Mouse (Mus musculus): Measurements from ENCODE around the gene Plekha5. TPM values are rescaled to one million over a fixed set of nuclear protein-coding genes. Genes with fewer than 3 reads are reported as not detected.
"Not testable (repeated sequence)": the region's sequence is repeated elsewhere in the genome, so short reads cannot be mapped to it uniquely, and the experiment has no call there.

Gene Plekha5
- total and polyA plus RNA-seq, 2 experiments from 2014 or later: 24.2 to 28.8 TPM

DNA sequence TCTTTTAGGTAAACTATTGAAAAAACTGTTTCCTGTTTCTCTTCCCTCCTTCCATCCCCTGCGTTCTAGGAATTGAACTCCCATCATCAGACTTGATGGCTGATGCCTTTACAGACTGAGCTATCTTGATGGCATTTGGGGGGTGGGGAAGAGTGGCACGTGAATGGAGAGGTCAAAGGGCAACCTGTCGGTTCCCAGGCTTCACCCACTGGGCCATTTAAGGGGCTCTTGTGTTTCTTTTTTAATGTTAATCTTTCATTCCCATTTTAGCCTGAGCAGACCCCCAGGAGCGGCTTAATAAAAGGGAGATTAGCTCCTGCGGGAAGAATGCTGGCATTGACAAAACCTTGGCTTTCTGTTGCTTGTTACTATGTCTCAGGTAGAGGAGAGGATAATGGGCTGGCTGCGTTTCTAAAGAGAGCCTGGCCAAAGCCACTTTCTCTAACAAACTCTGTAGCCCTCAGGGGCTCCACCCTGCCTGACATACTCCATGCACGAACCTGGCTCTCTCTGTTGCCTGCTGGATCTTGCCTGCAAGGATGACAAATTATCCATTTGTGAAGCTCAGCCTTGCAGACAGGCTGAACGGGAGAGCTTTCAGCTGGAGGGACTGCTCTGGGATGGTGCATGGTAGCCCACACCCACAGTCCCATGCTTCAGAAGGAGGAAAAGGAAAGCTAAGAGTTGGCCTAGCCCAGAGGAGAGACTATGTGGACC lies 179.5 kb downstream of the Plekha5 start:
- Histone ChIP-seq H3K9ac (replicated peaks; ENCODE audit: low read length, poor library complexity, severe bottlenecking) (no peak overlapping the region), H3K9me3 (ENCODE audit: low read length) (no peaks in the 10 kb centered on the region), H3K4me3 (ENCODE audit: low read depth, low read length) (no peak overlapping the region), H3K27me3 (ENCODE audit: insufficient read depth, low read length) (no peaks in the 10 kb centered on the region), H3K27ac (ENCODE audit: low read depth, low read length) (peak overlapping the region; percentile 38), H3K4me1 (ENCODE audit: insufficient read depth, low read length) (no peaks in the 10 kb centered on the region), H3K36me3 (ENCODE audit: insufficient read depth, low read length) (no peaks in the 10 kb centered on the region), H3K4me2 (ENCODE audit: low read depth, low read length, poor library complexity, severe bottlenecking) (no peak overlapping the region)
- 8% methylated on average over 8 of the region's 8 CpGs for WGBS
- no peak for DNase-seq (ENCODE audit: low spot score)
- 0 out of 2 replicates have a peak, but pooled peaks have one; percentile 22 for ATAC-seq (ENCODE audit: low FRiP score)
- TF ChIP-seq CTCF (IDR thresholded peaks at IDR 0.05): no peak

DNA sequence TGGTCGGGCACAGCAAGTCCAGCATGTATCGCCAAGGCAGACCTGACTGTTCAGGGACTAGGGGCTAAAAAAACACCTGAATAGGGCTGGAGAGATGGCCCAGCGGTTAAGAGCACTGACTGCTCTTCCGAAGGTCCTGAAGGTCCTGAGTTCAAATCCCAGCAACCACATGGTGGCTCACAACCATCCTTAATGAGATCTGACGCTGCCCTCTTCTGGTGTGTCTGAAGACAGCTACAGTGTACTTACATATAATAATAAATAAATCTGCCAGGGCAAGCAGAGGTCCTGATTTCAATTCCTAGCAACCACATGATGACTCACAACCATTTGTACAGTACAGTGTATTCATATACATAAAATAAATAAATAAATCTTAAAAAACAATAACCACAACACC lies 181.3 kb downstream of the Plekha5 start:
- not testable (repeated sequence) for H3K27me3 ChIP-seq (ENCODE audit: insufficient read depth, low read length); H3K4me1 ChIP-seq (ENCODE audit: insufficient read depth, low read length); H3K4me2 ChIP-seq (ENCODE audit: low read depth, low read length, poor library complexity, severe bottlenecking); H3K36me3 ChIP-seq (ENCODE audit: insufficient read depth, low read length); H3K9ac ChIP-seq (replicated peaks; ENCODE audit: low read length, poor library complexity, severe bottlenecking); H3K27ac ChIP-seq (ENCODE audit: low read depth, low read length); DNase-seq (ENCODE audit: low spot score); ATAC-seq (ENCODE audit: low FRiP score); H3K4me3 ChIP-seq (ENCODE audit: low read depth, low read length); H3K9me3 ChIP-seq (ENCODE audit: low read length)
- WGBS: 69% methylated on average over 5 of the region's 5 CpGs
- TF ChIP-seq CTCF (IDR thresholded peaks at IDR 0.05): peak; percentile 34

DNA sequence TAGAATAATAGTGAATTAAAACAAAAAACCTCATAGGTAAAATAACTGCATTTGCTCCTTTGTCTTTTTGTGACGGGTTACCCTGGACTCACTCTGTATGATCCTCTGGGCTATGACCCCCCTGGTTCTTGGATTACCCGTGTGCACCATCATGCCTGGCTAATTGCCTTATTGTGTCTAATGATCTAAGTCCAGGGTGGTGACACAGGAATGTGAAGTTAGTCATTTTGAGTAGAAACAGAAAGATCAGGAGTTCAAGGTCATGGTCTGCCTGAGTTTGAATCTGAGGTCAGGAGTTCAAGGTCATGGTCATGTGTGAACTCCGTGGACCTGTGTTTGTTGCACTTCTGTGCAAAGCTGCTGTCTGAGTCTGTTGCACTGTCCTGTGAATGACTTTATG lies 181.9 kb downstream of the Plekha5 start:
- Histone ChIP-seq H3K4me3 (ENCODE audit: low read depth, low read length) (no peak overlapping the region), H3K4me1 (ENCODE audit: insufficient read depth, low read length) (no peaks in the 10 kb centered on the region), H3K27me3 (ENCODE audit: insufficient read depth, low read length) (no peaks in the 10 kb centered on the region), H3K9ac (replicated peaks; ENCODE audit: low read length, poor library complexity, severe bottlenecking) (no peak overlapping the region), H3K9me3 (ENCODE audit: low read length) (no peaks in the 10 kb centered on the region), H3K36me3 (ENCODE audit: insufficient read depth, low read length) (no peaks in the 10 kb centered on the region), H3K27ac (ENCODE audit: low read depth, low read length) (no peak overlapping the region), H3K4me2 (ENCODE audit: low read depth, low read length, poor library complexity, severe bottlenecking) (no peak overlapping the region)
- TF ChIP-seq CTCF (IDR thresholded peaks at IDR 0.05): no peak
- ATAC-seq (ENCODE audit: low FRiP score) (no peak), DNase-seq (ENCODE audit: low spot score) (no peak)
- WGBS: 68% methylated on average over 3 of the region's 3 CpGs

DNA sequence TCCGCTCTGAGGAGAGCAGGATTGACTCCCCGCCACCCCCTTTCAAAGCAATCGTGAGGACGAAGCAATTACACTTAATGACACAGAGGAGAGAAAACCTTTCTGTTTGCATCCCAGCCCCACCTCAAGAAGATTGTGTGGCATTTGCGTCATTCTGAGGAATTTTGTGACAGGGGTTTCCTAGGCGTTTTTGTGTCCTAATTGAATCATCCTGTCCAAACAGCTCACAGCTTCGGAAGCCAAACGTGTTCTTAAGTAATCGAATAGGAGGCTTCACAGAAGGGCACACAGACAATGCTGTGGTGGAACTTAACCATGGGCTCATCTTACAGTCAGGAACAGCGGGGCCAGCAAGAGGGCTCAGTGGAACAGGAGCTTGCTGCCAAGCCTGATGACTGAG lies 182.7 kb downstream of the Plekha5 start:
- 49% methylated on average over 10 of the region's 10 CpGs for WGBS
- Histone ChIP-seq H3K4me2 (ENCODE audit: low read depth, low read length, poor library complexity, severe bottlenecking) (no peak overlapping the region), H3K4me1 (ENCODE audit: insufficient read depth, low read length) (no peaks in the 10 kb centered on the region), H3K9ac (replicated peaks; ENCODE audit: low read length, poor library complexity, severe bottlenecking) (no peak overlapping the region), H3K36me3 (ENCODE audit: insufficient read depth, low read length) (no peaks in the 10 kb centered on the region), H3K27me3 (ENCODE audit: insufficient read depth, low read length) (no peaks in the 10 kb centered on the region), H3K27ac (ENCODE audit: low read depth, low read length) (no peak overlapping the region), H3K4me3 (ENCODE audit: low read depth, low read length) (no peak overlapping the region), H3K9me3 (ENCODE audit: low read length) (no peaks in the 10 kb centered on the region)
- DNase-seq (ENCODE audit: low spot score) (no peak), ATAC-seq (ENCODE audit: low FRiP score) (no peak)
- no peak for TF ChIP-seq CTCF (IDR thresholded peaks at IDR 0.05)

DNA sequence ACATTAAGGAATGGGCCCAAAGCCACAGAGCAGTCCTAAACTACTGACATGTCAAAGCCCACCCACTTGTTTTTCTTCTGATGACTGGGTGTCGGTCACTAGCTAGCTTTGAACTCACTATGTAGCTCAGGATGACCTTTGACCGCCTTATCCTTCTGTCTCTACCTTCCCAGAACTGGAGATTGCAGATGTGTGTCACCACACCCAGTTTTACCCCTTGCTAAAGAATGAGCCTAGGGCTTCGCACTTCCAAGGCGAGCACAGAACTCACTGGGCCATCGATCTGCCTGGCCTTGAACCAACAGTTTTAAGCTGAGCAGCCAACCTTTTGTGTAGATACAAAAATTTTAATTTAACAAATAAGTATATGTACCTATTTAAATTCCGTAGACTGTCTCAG lies 184.8 kb downstream of the Plekha5 start:
- no peak overlapping the region for H3K4me3 ChIP-seq (ENCODE audit: low read depth, low read length)
- DNase-seq (ENCODE audit: low spot score) (no peak), ATAC-seq (ENCODE audit: low FRiP score) (no peak)
- no peak overlapping the region for H3K4me2 ChIP-seq (ENCODE audit: low read depth, low read length, poor library complexity, severe bottlenecking)
- TF ChIP-seq CTCF (IDR thresholded peaks at IDR 0.05): no peak
- no peaks in the 10 kb centered on the region for H3K4me1 ChIP-seq (ENCODE audit: insufficient read depth, low read length)
- no peaks in the 10 kb centered on the region for H3K36me3 ChIP-seq (ENCODE audit: insufficient read depth, low read length)
- no peaks in the 10 kb centered on the region for H3K27me3 ChIP-seq (ENCODE audit: insufficient read depth, low read length)
- 95% methylated on average over 6 of the region's 6 CpGs for WGBS
- H3K27ac ChIP-seq (ENCODE audit: low read depth, low read length): no peak overlapping the region
- no peak overlapping the region for H3K9ac ChIP-seq (replicated peaks; ENCODE audit: low read length, poor library complexity, severe bottlenecking)
- no peaks in the 10 kb centered on the region for H3K9me3 ChIP-seq (ENCODE audit: low read length)

DNA sequence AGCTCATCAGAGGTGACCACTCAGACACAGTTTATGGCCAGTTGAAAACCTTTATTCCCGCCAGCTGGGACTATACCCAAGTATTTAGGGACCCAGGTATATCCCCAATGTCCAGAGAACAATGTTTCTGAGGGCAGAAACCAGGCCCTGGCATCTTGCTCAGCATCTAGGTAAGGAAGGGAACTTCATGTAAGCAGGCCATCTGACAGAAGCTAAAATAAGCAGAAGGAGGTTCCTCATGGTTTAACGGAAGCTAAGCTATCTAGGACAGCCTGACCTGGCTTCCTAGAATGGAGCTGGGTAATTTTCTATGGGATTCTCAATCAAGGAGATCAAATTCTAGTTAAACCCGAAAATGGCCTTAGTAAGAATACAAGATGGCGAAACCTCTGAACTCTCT lies 185.7 kb downstream of the Plekha5 start:
- H3K27me3 ChIP-seq (ENCODE audit: insufficient read depth, low read length): no peaks in the 10 kb centered on the region
- no peak for ATAC-seq (ENCODE audit: low FRiP score)
- no peak overlapping the region for H3K4me2 ChIP-seq (ENCODE audit: low read depth, low read length, poor library complexity, severe bottlenecking)
- H3K4me1 ChIP-seq (ENCODE audit: insufficient read depth, low read length): no peaks in the 10 kb centered on the region
- 95% methylated on average over 4 of the region's 4 CpGs for WGBS
- no peaks in the 10 kb centered on the region for H3K9me3 ChIP-seq (ENCODE audit: low read length)
- TF ChIP-seq CTCF (IDR thresholded peaks at IDR 0.05): no peak
- H3K27ac ChIP-seq (ENCODE audit: low read depth, low read length): no peak overlapping the region
- DNase-seq (ENCODE audit: low spot score): no peak
- H3K36me3 ChIP-seq (ENCODE audit: insufficient read depth, low read length): no peaks in the 10 kb centered on the region
- no peak overlapping the region for H3K9ac ChIP-seq (replicated peaks; ENCODE audit: low read length, poor library complexity, severe bottlenecking)
- no peak overlapping the region for H3K4me3 ChIP-seq (ENCODE audit: low read depth, low read length)
